Mouse (Mus musculus) CD4-positive, CD25-positive, alpha-beta regulatory T cell, adult 4 months (primary cell): ENCODE data around the gene Tmprss9. TPM values are rescaled to one million over a fixed set of nuclear protein-coding genes. Genes with fewer than 3 reads are reported as not detected.

ENCODE experiments used
- ATAC-seq: one replicate; pipeline ENCODE4 v1.8.0; 2017
- polyA plus RNA-seq, 2 experiments: library from polyadenylated mRNA; unstranded; fragments of 100-300 nt; shearing (Covaris generic); gene quantifications; one replicate each; pipeline ENCODE4 v1.2.1; 2017

The Tmprss9 gene
- polyA plus RNA-seq, 2 experiments from 2014 or later: not detected

DNA sequence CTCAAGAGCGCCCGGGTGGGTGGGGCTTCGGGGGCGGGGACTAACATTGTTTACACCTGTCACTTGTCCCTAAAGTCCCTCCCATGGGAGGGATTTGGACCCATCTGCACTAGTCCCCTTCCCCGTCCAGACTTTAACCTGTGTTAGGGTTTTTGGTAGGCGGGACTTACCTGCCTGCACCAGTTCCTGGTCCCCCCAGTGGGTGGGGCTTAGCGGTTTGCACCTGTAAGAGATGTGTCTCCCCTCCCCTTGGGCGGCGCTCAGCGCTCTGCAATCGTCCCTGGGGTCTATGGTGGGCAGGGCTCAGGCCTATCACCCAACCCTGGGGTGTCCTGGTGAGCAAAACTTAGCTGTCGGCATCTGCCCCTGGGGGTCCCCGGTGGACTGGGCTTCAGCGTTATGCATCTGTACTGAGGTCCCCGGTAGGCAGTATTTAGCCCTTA is 45.7 kb downstream of the Tmprss9 start:
- peak; percentile 37 for ATAC-seq

GRCm38 (mm10) chr10:80917779-80918434 is 46.3 kb downstream of the Tmprss9 start, which contains the start of gene Lmnb2:
Gene Lmnb2, minus strand, starts transcription at chr10:80918245.
- ATAC-seq: peak; percentile 76

DNA sequence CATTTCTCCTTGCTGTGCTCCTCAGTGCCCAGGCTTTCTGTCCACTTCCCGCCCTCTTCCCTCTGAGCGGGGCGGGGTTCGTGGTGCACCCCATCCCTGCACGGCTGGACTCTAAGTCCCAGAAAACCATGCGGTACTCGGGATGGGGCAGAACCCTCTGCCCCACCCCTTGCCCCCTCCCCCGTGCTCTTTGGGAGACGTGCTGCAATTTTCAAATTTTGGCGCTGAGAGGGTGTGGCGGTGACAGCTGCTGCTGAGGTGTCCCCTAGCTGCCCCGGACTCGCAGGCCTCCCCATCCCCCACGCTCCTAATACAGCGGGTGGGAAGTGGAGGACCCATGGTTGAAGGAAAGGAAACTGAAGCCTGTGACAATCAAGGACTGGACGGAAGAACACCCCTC is 50.3 kb downstream of the Tmprss9 start:
- ATAC-seq: no peak

- no peak for ATAC-seq
Measured at GRCm38 (mm10) chr10:80925472-80925871, 53.8 kb downstream of the Tmprss9 start.

GRCm38 (mm10) chr10:80928586-80929298 is 57.1 kb downstream of the Tmprss9 start:
- ATAC-seq: peak; percentile 40

DNA sequence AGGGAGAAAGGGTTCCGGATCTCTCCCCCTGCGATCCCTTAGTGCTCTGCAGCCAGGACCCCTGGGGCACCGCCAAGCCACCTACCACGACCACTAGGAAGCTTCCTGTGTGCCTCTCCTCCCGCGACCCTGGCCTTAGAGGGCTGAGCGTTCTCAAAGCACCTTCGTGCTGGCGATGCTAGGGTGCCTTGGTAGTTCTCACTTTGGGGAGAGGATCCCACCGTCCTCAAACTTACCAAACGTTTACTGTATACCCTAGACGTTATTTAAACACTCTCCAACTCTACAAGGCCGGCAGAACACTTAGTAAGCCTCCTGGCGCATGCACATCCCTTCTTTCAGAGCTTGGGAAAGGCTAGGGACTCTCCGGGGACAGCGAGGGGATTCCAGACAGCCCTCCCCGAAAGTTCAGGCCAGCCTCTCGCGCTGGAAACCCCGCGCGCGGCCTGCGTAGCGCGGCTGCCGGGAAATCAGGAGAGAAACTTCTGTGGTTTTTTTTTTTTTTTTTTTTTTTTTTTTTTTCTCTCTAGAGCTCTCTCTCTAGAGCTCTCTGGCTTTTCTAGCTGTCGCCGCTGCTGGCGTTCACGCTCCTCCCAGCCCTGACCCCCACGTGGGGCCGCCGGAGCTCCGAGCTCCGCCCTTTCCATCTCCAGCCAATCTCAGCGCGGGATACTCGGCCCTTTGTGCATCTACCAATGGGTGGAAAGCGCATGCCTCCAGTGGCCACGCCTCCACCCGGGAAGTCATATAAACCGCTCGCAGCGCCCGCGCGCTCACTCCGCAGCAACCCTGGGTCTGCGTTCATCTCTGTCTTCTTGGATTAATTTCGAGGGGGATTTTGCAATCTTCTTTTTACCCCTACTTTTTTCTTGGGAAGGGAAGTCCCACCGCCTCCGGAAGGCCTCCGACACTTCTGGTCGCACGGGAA is 57.9 kb downstream of the Tmprss9 start, which contains the start of gene Gadd45b:
Gene Gadd45b (plus strand): TSS at position 775 of the 928 bp plus-strand sequence.
- peak; percentile 83 for ATAC-seq

DNA sequence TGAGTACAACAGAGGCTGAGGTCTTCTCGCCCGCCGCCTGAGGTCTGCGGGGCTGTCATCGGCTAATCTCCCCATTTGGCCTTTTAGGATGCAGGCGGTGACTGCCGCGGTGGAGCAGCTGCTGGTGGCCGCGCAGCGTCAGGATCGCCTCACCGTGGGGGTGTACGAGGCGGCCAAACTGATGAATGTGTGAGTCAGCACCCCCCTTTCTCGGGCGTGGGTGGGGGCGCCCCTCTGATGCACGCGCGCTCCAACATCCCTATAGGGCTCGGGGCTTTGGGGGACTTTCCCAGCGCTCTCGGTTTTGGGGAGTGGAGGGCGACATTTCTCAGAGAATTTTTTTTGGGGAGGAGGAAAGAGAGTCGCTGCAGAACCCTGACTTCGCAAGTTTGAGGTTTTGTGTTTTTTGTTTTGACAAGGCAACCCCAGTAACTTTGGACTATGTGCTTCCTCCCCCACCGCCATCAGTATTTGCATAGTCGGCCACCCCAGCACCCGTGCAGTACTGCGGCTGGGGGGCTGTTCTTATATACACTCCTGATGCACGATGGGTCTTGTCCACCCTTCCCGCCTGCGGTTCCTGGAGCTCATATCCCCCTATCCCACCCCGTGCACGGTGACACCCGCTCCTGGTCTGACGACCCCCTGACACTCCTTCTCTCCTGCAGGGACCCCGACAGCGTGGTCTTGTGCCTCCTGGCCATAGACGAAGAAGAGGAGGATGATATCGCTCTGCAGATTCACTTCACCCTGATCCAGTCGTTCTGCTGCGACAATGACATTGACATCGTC is 58.9 kb downstream of the Tmprss9 start:
- ATAC-seq: peak; percentile 27

- no peak for ATAC-seq
Measured at GRCm38 (mm10) chr10:80931153-80931671, 59.6 kb downstream of the Tmprss9 start.

DNA sequence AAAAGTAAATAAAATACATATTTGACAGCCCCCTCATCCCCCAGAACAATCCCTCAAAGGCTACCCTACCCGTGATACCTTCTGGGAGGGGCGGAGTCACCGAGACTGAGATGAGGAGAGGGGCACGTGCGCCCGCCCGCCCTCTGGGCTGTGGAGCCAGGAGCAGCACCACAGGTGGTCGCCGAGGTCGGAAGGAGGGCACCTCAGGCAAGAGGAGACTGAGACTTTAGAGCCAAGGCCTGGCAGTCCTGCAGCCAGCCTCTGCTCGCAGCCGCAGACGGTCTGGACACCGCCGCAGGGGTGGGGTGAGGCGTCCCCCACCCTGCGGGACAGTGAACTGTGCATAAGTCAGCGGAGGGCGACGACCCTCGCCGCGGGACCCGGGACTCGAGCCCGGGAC is 60.0 kb downstream of the Tmprss9 start:
- ATAC-seq: no peak

- no peak for ATAC-seq
Measured at GRCm38 (mm10) chr10:80932206-80932605, 60.6 kb downstream of the Tmprss9 start.

DNA sequence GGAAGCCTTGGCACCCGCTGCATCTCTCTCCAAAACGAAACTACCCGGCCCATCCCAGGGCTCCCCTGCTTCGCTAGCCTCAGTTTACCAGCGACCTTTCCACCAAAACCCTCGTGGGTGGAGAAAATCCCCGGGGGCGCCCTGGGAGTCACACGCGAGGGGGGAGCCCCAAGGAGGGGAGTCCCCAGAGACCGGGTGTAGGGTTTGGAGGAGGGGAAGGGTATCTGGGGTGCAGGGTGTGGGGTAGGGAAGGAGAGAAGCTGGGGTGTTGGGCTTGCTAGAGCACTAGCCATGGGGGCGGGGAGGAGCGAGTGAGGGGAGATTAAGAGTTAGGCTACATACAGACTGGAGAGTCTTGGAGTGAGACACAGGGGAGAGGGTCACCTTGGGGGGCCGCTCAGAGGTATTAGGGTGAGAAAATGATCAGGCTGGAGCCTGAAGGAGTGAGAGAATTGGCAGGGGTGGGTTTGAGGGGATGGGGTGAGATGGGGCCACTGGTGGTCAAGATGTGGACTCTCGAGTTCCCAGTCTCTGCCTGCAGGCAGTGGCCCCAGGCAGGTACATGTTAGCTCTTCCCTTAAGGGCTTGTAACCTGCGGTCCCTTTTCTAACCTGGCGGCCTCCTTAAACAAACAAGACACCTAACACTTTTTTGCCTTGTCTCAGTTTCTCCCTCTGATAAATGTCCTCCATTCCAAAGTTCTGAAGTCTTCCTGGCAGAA is 61.2 kb downstream of the Tmprss9 start:
- no peak for ATAC-seq

GRCm38 (mm10) chr10:80933421-80933979 is 61.9 kb downstream of the Tmprss9 start:
- ATAC-seq: no peak

GRCm38 (mm10) chr10:80934136-80934985 is 62.7 kb downstream of the Tmprss9 start:
- no peak for ATAC-seq

- ATAC-seq: no peak
Measured at GRCm38 (mm10) chr10:80935241-80935640, 63.6 kb downstream of the Tmprss9 start.

- ATAC-seq: no peak
Measured at GRCm38 (mm10) chr10:80935698-80936097, 64.0 kb downstream of the Tmprss9 start.

DNA sequence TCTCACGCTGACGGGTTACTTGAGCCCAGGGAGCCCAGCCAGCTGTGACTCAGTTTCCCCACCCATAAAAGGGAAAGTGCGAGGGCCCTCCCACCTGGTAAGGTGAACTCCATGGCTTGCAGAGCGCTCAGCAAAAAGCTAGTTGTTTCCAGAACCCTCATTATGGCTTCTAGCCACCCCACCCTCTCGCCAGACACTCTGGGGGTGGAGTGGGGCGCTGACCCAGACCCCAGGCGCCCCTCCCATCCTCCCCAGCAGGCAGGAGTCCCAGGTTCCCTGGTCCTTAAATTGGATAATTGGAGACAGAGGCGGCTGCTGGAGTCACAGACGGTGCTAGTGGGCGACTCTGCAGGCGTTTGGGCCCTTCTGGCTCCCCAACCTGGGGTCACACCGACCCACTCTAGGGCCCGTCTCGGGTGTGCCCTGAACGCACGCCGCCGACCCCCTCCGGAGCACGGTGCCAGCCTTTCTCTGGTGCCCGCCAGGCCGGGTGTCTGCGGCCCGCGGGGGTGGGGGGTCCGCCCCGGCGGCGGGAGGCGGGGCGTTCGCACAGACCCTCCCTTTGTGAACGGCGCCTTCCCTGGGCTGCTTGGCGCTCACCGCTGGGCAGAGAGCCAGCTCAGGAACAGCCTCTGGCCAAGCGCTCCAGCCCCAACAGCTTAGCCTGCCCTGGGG is 64.6 kb downstream of the Tmprss9 start:
- no peak for ATAC-seq

DNA sequence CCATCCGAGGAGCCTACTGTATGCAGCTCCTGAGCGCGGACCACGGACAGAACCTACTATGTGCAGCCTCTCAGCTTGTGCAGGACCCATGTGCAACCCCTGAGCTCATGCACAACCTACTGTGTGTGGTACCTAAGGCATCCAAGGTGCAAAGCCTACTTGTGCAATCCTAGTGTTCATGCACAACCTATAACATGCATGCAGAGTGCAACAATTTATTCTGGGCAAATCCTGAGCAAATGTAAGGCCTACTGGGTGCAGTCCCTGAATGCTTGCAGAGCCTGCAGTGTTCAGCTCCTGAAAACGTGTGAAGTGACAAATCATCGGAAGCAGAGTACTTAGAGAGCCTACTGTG is 65.1 kb downstream of the Tmprss9 start:
- ATAC-seq: no peak

GRCm38 (mm10) chr10:80937646-80938045 is 66.0 kb downstream of the Tmprss9 start:
- no peak for ATAC-seq

GRCm38 (mm10) chr10:80938831-80939550 is 67.3 kb downstream of the Tmprss9 start:
- peak; percentile 21 for ATAC-seq
